Mouse (Mus musculus): ENCODE results near the gene Cenpv.

Gene Cenpv

GRCm38 (mm10) chr11:62554163-62554855, 15.2 kb upstream of the Cenpv start:
- CTCF ChIA-PET, result interaction anchor here (0.7 kb wide), 1 partner anchor 20 kb away, joined by 7 read pairs; the partner anchor contains the start of gene Trpv2

GRCm38 (mm10) chr11:62553633-62554032, 14.6 kb upstream of the Cenpv start:
- CTCF ChIA-PET, result interaction anchor here (0.6 kb wide), 2 partner anchors 46 to 83 kb away, joined by 3 read pairs; no protein-coding TSS in a partner anchor

GRCm38 (mm10) chr11:62553186-62553585, 14.1 kb upstream of the Cenpv start:
- CTCF ChIA-PET, result interaction anchor here (0.6 to 0.7 kb wide), 3 partner anchors 21 to 84 kb away, joined by 3 read pairs; partner anchors contain the start of gene Trpv2

- CTCF ChIA-PET, result interaction anchor here (1.1 kb wide), 1 partner anchor 23 kb away, joined by 4 read pairs; no protein-coding TSS in a partner anchor
These were observed 12.4 kb upstream of the Cenpv start for GRCm38 (mm10) chr11:62551226-62552119.

GRCm38 (mm10) chr11:62550727-62551225, 11.7 kb upstream of the Cenpv start, which contains the start of gene Ubb:
TSS of gene Ubb (plus strand) at chr11:62551171.
- CTCF ChIA-PET, result interaction anchor here (1.1 kb wide), 1 partner anchor 22 kb away, joined by 4 read pairs; no protein-coding TSS in a partner anchor

GRCm38 (mm10) chr11:62550227-62550685, 11.2 kb upstream of the Cenpv start:
- CTCF ChIA-PET, result interaction anchor here (1.1 kb wide), 1 partner anchor 22 kb away, joined by 4 read pairs; no protein-coding TSS in a partner anchor

- CTCF ChIA-PET, result interaction anchor here (0.6 kb wide), 1 partner anchor 1740 kb away, joined by 3 read pairs; no protein-coding TSS in a partner anchor
These were observed 10.7 kb upstream of the Cenpv start for GRCm38 (mm10) chr11:62549782-62550181.

- CTCF ChIA-PET, result no interaction called here
These were observed 4.9 kb upstream of the Cenpv start for GRCm38 (mm10) chr11:62543991-62544390.

- CTCF ChIA-PET, result no interaction called here
These were observed 2.5 kb upstream of the Cenpv start for GRCm38 (mm10) chr11:62541581-62541980.

- CTCF ChIA-PET, result no interaction called here
These were observed 1.9 kb upstream of the Cenpv start for GRCm38 (mm10) chr11:62540969-62541368.

GRCm38 (mm10) chr11:62540167-62540566, 1.1 kb upstream of the Cenpv start:
- CTCF ChIA-PET, result no interaction called here

GRCm38 (mm10) chr11:62538321-62539088, 556 bp downstream of the Cenpv start:
- CTCF ChIA-PET, result no interaction called here

- CTCF ChIA-PET, result no interaction called here
These were observed 1.5 kb downstream of the Cenpv start for GRCm38 (mm10) chr11:62537590-62537989.

- CTCF ChIA-PET, result no interaction called here
These were observed 2.0 kb downstream of the Cenpv start for GRCm38 (mm10) chr11:62537089-62537488.

- CTCF ChIA-PET, result no interaction called here
These were observed 16.8 kb downstream of the Cenpv start for GRCm38 (mm10) chr11:62522283-62522682.

- CTCF ChIA-PET, result interaction anchor here (0.6 kb wide), 1 partner anchor 15 kb away, joined by 3 read pairs; no protein-coding TSS in a partner anchor
These were observed 20.1 kb downstream of the Cenpv start for GRCm38 (mm10) chr11:62518991-62519390.

GRCm38 (mm10) chr11:62513311-62513710, 25.8 kb downstream of the Cenpv start:
- CTCF ChIA-PET, result no interaction called here

GRCm38 (mm10) chr11:62512529-62513080, 26.5 kb downstream of the Cenpv start:
- CTCF ChIA-PET, result no interaction called here

- CTCF ChIA-PET, result no interaction called here
These were observed 27.4 kb downstream of the Cenpv start for GRCm38 (mm10) chr11:62511444-62512202.

GRCm38 (mm10) chr11:62510956-62511355, 28.1 kb downstream of the Cenpv start:
- CTCF ChIA-PET, result no interaction called here
